Mouse (Mus musculus) MEL (cell line): Measurements from ENCODE around the gene Lrrc32. TPM values are rescaled to one million over a fixed set of nuclear protein-coding genes. Genes with fewer than 3 reads are reported as not detected.

Experiments used
- DNase-seq: peaks from one replicate; pipeline ENCODE4 v3.0.0; 2011; ENCODE audit warnings: low read depth, low spot score
- H3K27ac ChIP-seq: 2 replicates; pipeline ENCODE4 v1.5.1; 2012; ENCODE audit warnings: low read depth, mild to moderate bottlenecking, control low read depth, low read length, moderate library complexity; ENCODE audit not compliant: control insufficient read depth
- H3K27me3 ChIP-seq, 2 experiments: fragments of 150-350 bp in 1 of 2; sonication (generic) in 1 of 2; 2 replicates each; pipeline ENCODE4 v1.6.1; 2012; ENCODE audit warnings: low read length in 2 of 2, mild to moderate bottlenecking in 2 of 2, improper control_type of control experiment in 1 of 2, moderate library complexity in 1 of 2; ENCODE audit not compliant: insufficient read depth in 2 of 2, control insufficient read depth in 1 of 2
- H3K36me3 ChIP-seq, 2 experiments: 2 replicates each; pipeline ENCODE4 v1.6.1; 2012 to 2014; ENCODE audit warnings: low read length in 2 of 2, improper control_type of control experiment in 1 of 2, inconsistent platforms in 1 of 2, mild to moderate bottlenecking in 1 of 2; ENCODE audit not compliant: insufficient read depth in 2 of 2, control insufficient read depth in 1 of 2
- H3K4me1 ChIP-seq, 2 experiments: fragments of 150-350 bp in 1 of 2; sonication (generic) in 1 of 2; 2 replicates each; pipeline ENCODE4 v1.6.1; 2012; ENCODE audit warnings: low read length in 2 of 2, improper control_type of control experiment in 1 of 2, mild to moderate bottlenecking in 1 of 2; ENCODE audit not compliant: insufficient read depth in 2 of 2, control insufficient read depth in 1 of 2
- H3K4me3 ChIP-seq, 2 experiments: fragments of 150-350 bp in 1 of 2; sonication (generic) in 1 of 2; 2 replicates each; pipeline ENCODE4 v1.5.1; 2012; ENCODE audit warnings: low read depth in 2 of 2, low read length in 2 of 2, mild to moderate bottlenecking in 2 of 2, moderate library complexity in 2 of 2, control low read depth in 1 of 2, improper control_type of control experiment in 1 of 2; ENCODE audit not compliant: control insufficient read depth in 1 of 2, insufficient read depth in 1 of 2
- H3K79me2 ChIP-seq: 2 replicates; pipeline ENCODE4 v1.6.1; 2012; ENCODE audit warnings: mild to moderate bottlenecking, low read length, moderate library complexity; ENCODE audit not compliant: control insufficient read depth, poor library complexity, insufficient read depth
- H3K9ac ChIP-seq: 2 replicates; pipeline ENCODE4 v1.6.1; 2012; ENCODE audit warnings: low read depth, mild to moderate bottlenecking, control low read depth, low read length, moderate library complexity; ENCODE audit not compliant: control insufficient read depth, poor library complexity, severe bottlenecking
- H3K9me3 ChIP-seq: fragments of 150-350 bp; sonication (generic); replicated peaks from 2 replicates; pipeline ENCODE4 v1.6.1; 2012; ENCODE audit warnings: mild to moderate bottlenecking, low read length, improper control_type of control experiment, moderate library complexity; ENCODE audit not compliant: insufficient read depth
- BHLHE40 ChIP-seq: IDR thresholded peaks from 2 replicates; pipeline ENCODE4 v1.6.1; 2012; ENCODE audit warnings: low read depth, mild to moderate bottlenecking, inconsistent platforms, low read length, improper control_type of control experiment, borderline replicate concordance
- CTCF ChIP-seq, 3 experiments: IDR thresholded peaks in 2 of 3; conservative IDR thresholded peaks in 1 of 3; 2 replicates each; pipeline ENCODE4 v1.5.1; 2011 to 2012; ENCODE audit warnings: low read length in 3 of 3, low read depth in 2 of 3, mild to moderate bottlenecking in 2 of 3, improper control_type of control experiment in 1 of 3, inconsistent platforms in 1 of 3, mixed read lengths in 1 of 3, moderate library complexity in 1 of 3; ENCODE audit not compliant: control insufficient read depth in 1 of 3, insufficient read depth in 1 of 3, poor library complexity in 1 of 3, severe bottlenecking in 1 of 3
- E2F4 ChIP-seq: IDR thresholded peaks from 2 replicates; pipeline ENCODE4 v1.6.1; 2011; ENCODE audit warnings: low read depth, low read length, improper control_type of control experiment, borderline replicate concordance
- ELF1 ChIP-seq: IDR thresholded peaks from 2 replicates; pipeline ENCODE4 v1.6.1; 2014; ENCODE audit warnings: low read depth, mild to moderate bottlenecking, inconsistent platforms, low read length, improper control_type of control experiment, moderate library complexity
- EP300 ChIP-seq, 2 experiments: IDR thresholded peaks; 2 replicates each; pipeline ENCODE4 v1.6.1; 2011; ENCODE audit warnings: improper control_type of control experiment in 2 of 2, low read length in 2 of 2, low read depth in 1 of 2, mild to moderate bottlenecking in 1 of 2
- ETS1 ChIP-seq: IDR thresholded peaks from 2 replicates; pipeline ENCODE4 v1.6.1; 2012; ENCODE audit warnings: low read depth, mild to moderate bottlenecking, inconsistent platforms, low read length, improper control_type of control experiment, moderate library complexity
- GATA1 ChIP-seq: IDR thresholded peaks from 2 replicates; pipeline ENCODE4 v1.6.1; 2011; ENCODE audit warnings: low read depth, low read length, improper control_type of control experiment
- MAZ ChIP-seq: IDR thresholded peaks from 2 replicates; pipeline ENCODE4 v1.6.1; 2012; ENCODE audit warnings: low read depth, mild to moderate bottlenecking, inconsistent platforms, low read length, improper control_type of control experiment
- MEF2A ChIP-seq: IDR thresholded peaks from 2 replicates; pipeline ENCODE4 v1.6.1; 2014; ENCODE audit warnings: low read depth, mild to moderate bottlenecking, inconsistent platforms, low read length, improper control_type of control experiment; ENCODE audit not compliant: poor library complexity, insufficient replicate concordance, severe bottlenecking; ENCODE audit errors: extremely low read depth
- MYB ChIP-seq: IDR thresholded peaks from 2 replicates; pipeline ENCODE4 v1.6.1; 2011; ENCODE audit warnings: mild to moderate bottlenecking, low read depth, low read length, improper control_type of control experiment
- NELFE ChIP-seq: IDR thresholded peaks from 2 replicates; pipeline ENCODE4 v1.6.1; 2011; ENCODE audit warnings: low read depth, low read length, improper control_type of control experiment
- NRF1 ChIP-seq: IDR thresholded peaks from 2 replicates; pipeline ENCODE4 v1.6.1; 2014; ENCODE audit warnings: low read depth, mild to moderate bottlenecking, inconsistent platforms, low read length, improper control_type of control experiment, moderate library complexity; ENCODE audit not compliant: poor library complexity, insufficient read depth, severe bottlenecking
- POLR2A ChIP-seq, 2 experiments: IDR thresholded peaks; 2 replicates each; pipeline ENCODE4 v1.6.1; 2011 to 2012; ENCODE audit warnings: low read length in 2 of 2, mild to moderate bottlenecking in 2 of 2, control low read depth in 1 of 2, improper control_type of control experiment in 1 of 2, low read depth in 1 of 2, moderate library complexity in 1 of 2; ENCODE audit not compliant: control insufficient read depth in 1 of 2, insufficient read depth in 1 of 2, poor library complexity in 1 of 2
- RCOR1 ChIP-seq: IDR thresholded peaks from 2 replicates; pipeline ENCODE4 v1.6.1; 2012; ENCODE audit warnings: low read depth, mild to moderate bottlenecking, inconsistent platforms, low read length, improper control_type of control experiment
- TCF12 ChIP-seq: IDR thresholded peaks from 2 replicates; pipeline ENCODE4 v1.6.1; 2014; ENCODE audit warnings: low read depth, mild to moderate bottlenecking, inconsistent platforms, low read length, improper control_type of control experiment, moderate library complexity
- USF1 ChIP-seq: IDR thresholded peaks from 2 replicates; pipeline ENCODE4 v1.6.1; 2014; ENCODE audit warnings: low read depth, mild to moderate bottlenecking, inconsistent platforms, low read length, improper control_type of control experiment, moderate library complexity
- ZNF384 ChIP-seq: IDR thresholded peaks from 2 replicates; pipeline ENCODE4 v1.6.1; 2012; ENCODE audit warnings: low read depth, mild to moderate bottlenecking, inconsistent platforms, low read length, improper control_type of control experiment
- polyA plus RNA-seq, 2 experiments: library from polyadenylated mRNA; stranded (reverse) in 1 of 2; unstranded in 1 of 2; fragments of >175 nt in 1 of 2; fragments of >200 nt in 1 of 2; gene quantifications; 2 replicates each; pipeline versions ENCODE4 v1.2.1 to v1.2.4; 2012; ENCODE audit warnings: low replicate concordance in 2 of 2, low read depth in 1 of 2; ENCODE audit not compliant: insufficient read length in 2 of 2, insufficient read depth in 1 of 2, missing spikeins in 1 of 2
- total RNA-seq: library from RNA; depleted of rRNA; stranded (reverse); fragments of 300-350 nt; gene quantifications from 2 replicates; pipeline ENCODE4 v1.2.3, GENCODE M21; 2012

Gene Lrrc32
- total and polyA plus RNA-seq, 3 experiments = not detected

DNA sequence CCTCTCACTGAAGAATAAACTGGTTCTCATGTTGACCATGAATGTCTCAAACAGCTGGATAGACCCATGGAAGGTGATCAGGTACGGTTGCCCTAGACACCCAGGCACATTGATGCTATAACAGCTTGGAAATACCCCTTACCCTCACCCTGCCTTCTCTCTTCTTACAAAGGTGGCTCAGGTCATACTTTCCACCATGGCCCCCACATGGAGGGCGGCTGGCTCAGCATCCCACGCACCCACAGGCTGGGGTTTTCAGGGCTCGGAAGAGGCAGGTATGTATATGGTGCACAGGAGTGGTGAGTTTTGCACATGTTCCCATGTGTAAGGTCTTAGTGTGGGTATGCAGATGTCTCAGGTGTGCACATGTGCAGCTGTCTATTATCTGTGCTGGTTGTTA is 43.9 kb downstream of the Lrrc32 start:
- no peaks in the 10 kb centered on the region for H3K36me3 ChIP-seq
- H3K9ac ChIP-seq = no peak overlapping the region
- H3K27me3 ChIP-seq = no peaks in the 10 kb centered on the region; a peak in 1 of 4 replicates
- TF ChIP-seq USF1 (no peak), GATA1 (no peak), MEF2A (no peak), ELF1 (no peak), ZNF384 (no peak), RCOR1 (no peak), TCF12 (no peak), CTCF (IDR thresholded peaks at IDR 0.05 in 2 of 3, conservative IDR thresholded peaks at IDR 0.05 in 1 of 3; ENCODE audit: control insufficient read depth in 1 of 3, insufficient read depth in 1 of 3, low read depth in 2 of 3, low read length in 3 of 3, poor library complexity in 1 of 3, severe bottlenecking in 1 of 3) (no peak), ETS1 (no peak), POLR2A (IDR thresholded peaks at IDR 0.05; ENCODE audit: control insufficient read depth in 1 of 2, insufficient read depth in 1 of 2, low read depth in 1 of 2, low read length in 2 of 2, poor library complexity in 1 of 2) (no peak), E2F4 (no peak), NELFE (no peak), BHLHE40 (no peak), MYB (no peak), EP300 (IDR thresholded peaks at IDR 0.05; ENCODE audit: low read depth in 1 of 2, low read length in 2 of 2) (no peak), NRF1 (no peak)
- H3K9me3 ChIP-seq = no peaks in the 10 kb centered on the region
- DNase-seq = no peak
- H3K27ac ChIP-seq = no peak overlapping the region
- no peaks in the 10 kb centered on the region for H3K79me2 ChIP-seq
- peaks cover 0 to 8% of the 10 kb centered on the region in 2 experiments; a peak in 1 of 4 replicates for H3K4me1 ChIP-seq
- no peak overlapping the region for H3K4me3 ChIP-seq

DNA sequence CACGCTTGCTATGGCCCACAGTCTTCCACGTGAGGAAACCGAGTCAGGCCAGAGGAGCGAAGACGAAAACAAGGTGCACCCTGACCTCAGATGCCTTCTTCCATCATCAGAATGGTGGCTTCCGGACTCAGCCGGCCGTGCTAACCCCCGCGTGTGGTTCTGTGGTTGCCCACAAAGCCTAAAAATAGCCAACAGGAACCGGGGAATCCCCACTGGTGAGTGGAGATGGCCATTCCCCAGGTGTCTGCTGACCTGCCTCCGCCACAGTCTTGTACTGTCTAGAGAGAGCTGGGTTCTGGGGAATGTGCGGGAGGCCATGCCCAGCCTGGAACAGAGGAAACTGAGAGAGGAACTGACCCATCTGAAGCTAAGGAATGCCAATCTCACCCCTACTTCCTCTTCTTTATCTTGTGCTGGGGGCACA is 45.4 kb downstream of the Lrrc32 start:
- H3K4me3 ChIP-seq = no peak overlapping the region
- H3K9ac ChIP-seq = no peak overlapping the region
- peaks cover 0 to 8% of the 10 kb centered on the region in 2 experiments; a peak in 1 of 4 replicates for H3K4me1 ChIP-seq
- no peak overlapping the region for H3K27ac ChIP-seq
- peak; percentile 7 for DNase-seq
- no peaks in the 10 kb centered on the region; a peak in 1 of 4 replicates for H3K27me3 ChIP-seq
- no peaks in the 10 kb centered on the region for H3K9me3 ChIP-seq
- H3K36me3 ChIP-seq = no peaks in the 10 kb centered on the region
- TF ChIP-seq NRF1 (no peak), MEF2A (0 out of 2 replicates have a peak, but pooled peaks have one; percentile 38), MAZ (no peak)
- H3K79me2 ChIP-seq = no peaks in the 10 kb centered on the region
